Mouse (Mus musculus) G1E (cell line): ENCODE measurements around the gene Rtn4r.

Experiments
- CTCF ChIP-seq: IDR thresholded peaks from 2 replicates; pipeline ENCODE4 v1.5.1; 2012; ENCODE audit warnings: low read depth, low read length, inconsistent platforms, mixed read lengths
- GATA2 ChIP-seq: IDR thresholded peaks from 2 replicates; pipeline ENCODE4 v1.6.1; 2012; ENCODE audit warnings: low read depth, low read length, inconsistent platforms, borderline replicate concordance
- TAL1 ChIP-seq: conservative IDR thresholded peaks from 2 replicates; pipeline ENCODE4 v1.6.1; 2012; ENCODE audit warnings: low read depth, low read length, inconsistent platforms, mixed read lengths

DNA sequence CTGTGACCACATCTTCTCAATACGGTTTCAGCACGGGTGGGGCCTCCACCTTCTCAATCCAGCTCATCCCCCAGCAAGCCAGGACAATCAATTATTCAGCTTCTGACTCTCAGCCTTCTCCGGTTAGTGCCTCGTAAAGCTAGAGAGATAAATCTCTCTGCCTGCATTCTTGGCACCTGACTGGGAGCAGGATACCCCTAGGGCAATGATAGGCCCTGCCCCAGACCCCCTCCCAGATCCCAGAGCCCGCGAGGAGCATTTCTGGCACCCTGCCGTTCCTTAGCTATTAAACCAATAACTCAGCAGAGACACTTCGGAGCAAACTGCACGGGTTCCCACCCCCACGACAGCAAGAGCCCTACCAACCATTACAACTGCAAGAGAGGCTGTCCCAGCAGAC, 54.0 kb downstream of the Rtn4r start:
- TF ChIP-seq CTCF (no peak), GATA2 (no peak), TAL1 (no peak)
